Mouse (Mus musculus): ENCODE data around the gene Klhl24. TPM values are rescaled to one million over a fixed set of nuclear protein-coding genes. Genes with fewer than 3 reads are reported as not detected.

The Klhl24 gene
- polyA plus RNA-seq, 1 experiment from 2014 or later, result 50.8 TPM

DNA sequence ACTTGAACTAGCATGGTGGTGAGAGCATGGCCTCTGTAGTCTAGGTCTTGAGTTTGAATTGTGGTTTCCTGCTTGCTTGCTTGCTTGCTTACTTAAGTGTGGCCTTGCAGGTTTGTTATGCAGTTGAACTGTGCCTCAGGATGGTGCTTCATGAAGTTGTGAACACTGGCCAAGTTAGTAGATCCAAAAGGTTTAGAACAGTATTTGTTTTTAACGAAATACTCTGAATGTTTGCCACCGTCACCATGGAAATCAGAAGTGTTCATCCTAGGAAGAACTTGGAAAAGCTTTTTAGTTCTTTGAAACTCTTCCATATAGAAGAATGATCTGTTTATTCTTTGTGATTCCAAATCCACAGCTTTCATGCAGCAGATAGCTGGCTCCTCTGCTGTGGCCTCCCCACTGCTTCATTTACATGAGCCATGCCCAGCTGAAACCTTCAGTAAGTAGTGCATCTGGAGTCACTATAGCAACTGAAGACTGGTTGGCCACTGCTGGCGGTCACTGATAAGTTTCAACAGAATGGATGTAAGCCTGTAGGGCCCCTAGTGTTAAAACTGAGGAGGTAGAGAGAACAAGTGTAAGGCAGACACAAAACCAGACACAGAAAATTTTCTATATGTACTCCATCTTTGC is 72.2 kb downstream of the Klhl24 start:
- Histone ChIP-seq H3K9me3 (ENCODE audit: control insufficient read depth, low read length) (no peaks in the 10 kb centered on the region), H3K27me3 (ENCODE audit: control insufficient read depth, insufficient read depth, low read length) (no peaks in the 10 kb centered on the region), H3K4me3 (ENCODE audit: low read depth, low read length) (no peak overlapping the region), H3K9ac (ENCODE audit: low read depth, low read length) (no peak overlapping the region), H3K4me1 (replicated peaks; ENCODE audit: control insufficient read depth, insufficient read depth, low read length) (no peaks in the 10 kb centered on the region), H3K27ac (ENCODE audit: low read depth, low read length) (no peak overlapping the region), H3K4me2 (replicated peaks; ENCODE audit: low read depth, low read length) (no peak overlapping the region), H3K36me3 (ENCODE audit: control insufficient read depth, insufficient read depth, low read length) (peaks cover 5% of the 10 kb centered on the region; the same call in 1 of the 2 replicates)
- WGBS, result 81% methylated on average over 3 of the region's 3 CpGs
- ATAC-seq (ENCODE audit: low FRiP score), result no peak
- DNase-seq (ENCODE audit: low spot score), result no peak

Other genes starting within 250 kb of the Klhl24 start
- 7.3 and 8.3 TPM in 2 replicates for gene Klhl6, start 114.5 kb upstream of the Klhl24 start, polyA plus RNA-seq (2014; fragmentation: Nextera tagmentation; extraction: Ambion mirVana)
- gene Yeats2, start 43.5 kb downstream of the Klhl24 start, polyA plus RNA-seq (2014; fragmentation: Nextera tagmentation; extraction: Ambion mirVana), result 31.1 and 32.8 TPM in 2 replicates
- 1.7 and 1.8 TPM in 2 replicates for gene Map6d1, start 143.8 kb downstream of the Klhl24 start, polyA plus RNA-seq (2014; fragmentation: Nextera tagmentation; extraction: Ambion mirVana)
- gene Parl, start 204.8 kb downstream of the Klhl24 start, polyA plus RNA-seq (2014; fragmentation: Nextera tagmentation; extraction: Ambion mirVana), result 103 and 105 TPM in 2 replicates
- gene Cyp2ab1, start 227.9 kb downstream of the Klhl24 start, polyA plus RNA-seq (2014; fragmentation: Nextera tagmentation; extraction: Ambion mirVana), result not detected in 2 replicates